Mouse (Mus musculus) urinary bladder, postnatal 10 days (tissue): Measurements from ENCODE around the gene Grm8.

Experiments
- DNase-seq: peaks from one replicate; pipeline ENCODE4 v3.0.0; 2022; ENCODE audit warnings: low spot score

The Grm8 gene

GRCm38 (mm10) chr6:27635898-27636297, 499.1 kb downstream of the Grm8 start:
- DNase-seq = no peak

GRCm38 (mm10) chr6:27617472-27617871, 517.5 kb downstream of the Grm8 start:
- DNase-seq = no peak

GRCm38 (mm10) chr6:27580485-27580884, 554.5 kb downstream of the Grm8 start:
- DNase-seq = no peak

GRCm38 (mm10) chr6:27545516-27545915, 589.5 kb downstream of the Grm8 start:
- no peak for DNase-seq

GRCm38 (mm10) chr6:27517620-27518019, 617.4 kb downstream of the Grm8 start:
- DNase-seq = no peak

- no peak for DNase-seq
Observed at GRCm38 (mm10) chr6:27460998-27461397, 674.0 kb downstream of the Grm8 start.

GRCm38 (mm10) chr6:27408473-27408872, 726.5 kb downstream of the Grm8 start:
- no peak for DNase-seq

- DNase-seq = no peak
Observed at GRCm38 (mm10) chr6:27372416-27372815, 762.6 kb downstream of the Grm8 start.

GRCm38 (mm10) chr6:27371095-27371494, 763.9 kb downstream of the Grm8 start:
- DNase-seq = no peak

- no peak for DNase-seq
Observed at GRCm38 (mm10) chr6:27363775-27364174, 771.2 kb downstream of the Grm8 start.

- no peak for DNase-seq
Observed at GRCm38 (mm10) chr6:27360440-27360839, 774.5 kb downstream of the Grm8 start.

- no peak for DNase-seq
Observed at GRCm38 (mm10) chr6:27351147-27351546, 783.8 kb downstream of the Grm8 start.

- no peak for DNase-seq
Observed at GRCm38 (mm10) chr6:27348272-27348671, 786.7 kb downstream of the Grm8 start.

- no peak for DNase-seq
Observed at GRCm38 (mm10) chr6:27346311-27346710, 788.7 kb downstream of the Grm8 start.

GRCm38 (mm10) chr6:27340131-27340530, 794.8 kb downstream of the Grm8 start:
- no peak for DNase-seq

GRCm38 (mm10) chr6:27318575-27318974, 816.4 kb downstream of the Grm8 start:
- no peak for DNase-seq

GRCm38 (mm10) chr6:27317422-27317821, 817.6 kb downstream of the Grm8 start:
- DNase-seq = no peak

GRCm38 (mm10) chr6:27316018-27316417, 819.0 kb downstream of the Grm8 start:
- no peak for DNase-seq

GRCm38 (mm10) chr6:27314273-27315009, 820.5 kb downstream of the Grm8 start:
- DNase-seq = no peak

- no peak for DNase-seq
Observed at GRCm38 (mm10) chr6:27310401-27310800, 824.6 kb downstream of the Grm8 start.

- no peak for DNase-seq
Observed at GRCm38 (mm10) chr6:27305351-27305750, 829.6 kb downstream of the Grm8 start.

- DNase-seq = no peak
Observed at GRCm38 (mm10) chr6:27264972-27265371, 870.0 kb downstream of the Grm8 start.

- DNase-seq = no peak
Observed at GRCm38 (mm10) chr6:27262611-27263010, 872.4 kb downstream of the Grm8 start.

GRCm38 (mm10) chr6:27240416-27240815, 894.6 kb downstream of the Grm8 start:
- DNase-seq = no peak
